Mouse (Mus musculus) liver, embryonic 14.5 days (tissue): ENCODE data around the gene Sccpdh.

Experiments
- CTCF ChIP-seq: IDR thresholded peaks from 2 replicates; pipeline ENCODE4 v1.5.1; 2016; ENCODE audit warnings: antibody characterized with exemption, low read depth, control low read depth
- EP300 ChIP-seq: IDR thresholded peaks from 2 replicates; pipeline ENCODE4 v1.6.1; 2016; ENCODE audit warnings: antibody characterized with exemption, low read depth

- TF ChIP-seq CTCF (no peak), EP300 (no peak)
Observed at GRCm38 (mm10) chr1:179689479-179689878, 21.5 kb downstream of the Sccpdh start.
